19 mouse cellular contexts compared by ENCODE assay signal in the genomic region with DNA sequence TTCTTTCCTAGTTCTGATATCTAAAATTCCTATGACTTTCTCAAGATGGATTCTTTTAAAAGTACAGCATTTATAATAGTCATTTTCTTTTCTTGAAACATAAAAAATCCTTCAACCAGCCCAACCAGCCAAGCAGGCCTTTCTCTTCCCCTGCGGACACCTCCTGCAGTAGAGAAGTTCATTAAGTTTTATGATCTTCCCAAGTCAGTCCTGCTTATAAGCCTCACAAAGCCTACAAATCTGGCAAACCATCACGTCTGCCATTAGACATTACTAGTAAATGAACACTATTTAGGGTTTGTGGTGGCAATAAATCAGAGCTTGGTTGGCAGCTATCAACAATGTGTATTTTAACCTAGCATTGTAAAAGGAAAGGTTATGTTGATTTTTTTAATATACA. TPM values are rescaled to one million over a fixed set of nuclear protein-coding genes. Genes with fewer than 3 reads are reported as not detected.
DNase-seq lines count a peak whose midpoint lies in the region; ATAC-seq lines count a peak whose summit lies in the region.
"Had no signal": no experiment of that assay in that cellular context is flagged by ENCODE, and none has a peak within 500 bp of the region (broad histone marks: within the 10 kb centered on the region; RNA-seq: fewer than 3 reads in every experiment).

No protein-coding gene starts in this region.

- 0 out of 2 replicates have a peak overlapping the region, but pooled peaks have one; percentile 28 for H3K4me2 ChIP-seq in forebrain, embryonic 13.5 days
- H3K4me2 ChIP-seq in forebrain, embryonic 12.5 days = no peak overlapping the region
- peak overlapping the region; percentile 34 for H3K4me2 ChIP-seq in midbrain, embryonic 12.5 days (replicated peaks)
- no peak overlapping the region; the same call in 1 of the 2 replicates for H3K4me2 ChIP-seq in midbrain, embryonic 11.5 days
- peak overlapping the region; percentile 43 for H3K4me2 ChIP-seq in hindbrain, embryonic 16.5 days (ENCODE audit: low read length)
- H3K4me2 ChIP-seq in neural tube, embryonic 14.5 days (ENCODE audit: low read depth, low read length) = peak overlapping the region; percentile 33
- H3K4me2 ChIP-seq: embryonic facial prominence, embryonic 12.5 days; heart, embryonic 15.5 days; lung, embryonic 15.5 days had no signal

- ATAC-seq in forebrain, embryonic 13.5 days = no peak
- no peak for ATAC-seq in forebrain, embryonic 12.5 days (ENCODE audit: low FRiP score)
- ATAC-seq in midbrain, embryonic 12.5 days (ENCODE audit: low FRiP score, low read depth) = no peak
- ATAC-seq in midbrain, embryonic 11.5 days (ENCODE audit: low FRiP score) = no peak
- ATAC-seq in hindbrain, embryonic 16.5 days = no peak
- ATAC-seq in neural tube, embryonic 14.5 days (ENCODE audit: low read depth) = no peak
- ATAC-seq: intestine, postnatal 0 days had no signal

- 76% methylated on average over 2 of the region's 2 CpGs for WGBS in forebrain, embryonic 13.5 days
- WGBS in forebrain, embryonic 12.5 days = 77% methylated on average over 2 of the region's 2 CpGs
- 48% methylated on average over 2 of the region's 2 CpGs for WGBS in midbrain, embryonic 12.5 days
- 60% methylated on average over 2 of the region's 2 CpGs for WGBS in midbrain, embryonic 11.5 days
- WGBS in hindbrain, embryonic 16.5 days = 54% methylated on average over 2 of the region's 2 CpGs
- WGBS in neural tube, embryonic 14.5 days = 25% methylated on average over 2 of the region's 2 CpGs

- no peak overlapping the region for H3K9ac ChIP-seq in forebrain, embryonic 13.5 days
- H3K9ac ChIP-seq in forebrain, embryonic 12.5 days = no peak overlapping the region
- H3K9ac ChIP-seq in midbrain, embryonic 12.5 days (replicated peaks) = no peak overlapping the region
- no peak overlapping the region for H3K9ac ChIP-seq in midbrain, embryonic 11.5 days (ENCODE audit: low read length)
- H3K9ac ChIP-seq in hindbrain, embryonic 16.5 days (ENCODE audit: low read depth, low read length) = no peak overlapping the region
- no peak overlapping the region for H3K9ac ChIP-seq in neural tube, embryonic 14.5 days (replicated peaks; ENCODE audit: low read depth, low read length)
- H3K9ac ChIP-seq: embryonic facial prominence, embryonic 12.5 days; heart, embryonic 15.5 days; liver, embryonic 14.5 days; lung, embryonic 15.5 days had no signal

- H3K4me1 ChIP-seq in forebrain, embryonic 13.5 days = peaks cover 39% of the 10 kb centered on the region
- peaks cover 29% of the 10 kb centered on the region for H3K4me1 ChIP-seq in forebrain, embryonic 12.5 days
- peaks cover 30% of the 10 kb centered on the region for H3K4me1 ChIP-seq in midbrain, embryonic 12.5 days
- peaks cover 28% of the 10 kb centered on the region for H3K4me1 ChIP-seq in midbrain, embryonic 11.5 days (ENCODE audit: control insufficient read depth, insufficient read depth, low read length)
- H3K4me1 ChIP-seq in hindbrain, embryonic 16.5 days (ENCODE audit: control insufficient read depth, insufficient read depth, low read depth, low read length) = peaks cover 6% of the 10 kb centered on the region
- H3K4me1 ChIP-seq in neural tube, embryonic 14.5 days (ENCODE audit: control insufficient read depth, insufficient read depth, low read length) = peaks cover 14% of the 10 kb centered on the region; the same call in 1 of the 2 replicates

- H3K9me3 ChIP-seq in forebrain, embryonic 13.5 days (replicated peaks) = no peaks in the 10 kb centered on the region
- no peaks in the 10 kb centered on the region for H3K9me3 ChIP-seq in forebrain, embryonic 12.5 days
- no peaks in the 10 kb centered on the region for H3K9me3 ChIP-seq in midbrain, embryonic 12.5 days
- H3K9me3 ChIP-seq in midbrain, embryonic 11.5 days (ENCODE audit: control insufficient read depth, low read length) = no peaks in the 10 kb centered on the region
- no peaks in the 10 kb centered on the region for H3K9me3 ChIP-seq in hindbrain, embryonic 16.5 days (ENCODE audit: control insufficient read depth, low read length)
- H3K9me3 ChIP-seq in neural tube, embryonic 14.5 days (ENCODE audit: control insufficient read depth, low read length) = no peaks in the 10 kb centered on the region
- H3K9me3 ChIP-seq: embryonic facial prominence, embryonic 12.5 days; G1E; heart, embryonic 15.5 days; lung, embryonic 15.5 days had no signal

- intact Hi-C loops in left cerebral cortex, postnatal 14 days (cut with DNase I) = loop anchor here (10.0 kb wide), 1 partner anchor 112 kb away; no protein-coding TSS in a partner anchor

- DNase-seq in midbrain, embryonic 11.5 days (ENCODE audit: low spot score, missing footprints) = no peak
- no peak for DNase-seq in left cerebral cortex, postnatal 14 days (ENCODE audit: low spot score in 2 of 2)
- no peak for DNase-seq in retina, postnatal 1 day
- DNase-seq: cerebellum, adult 9-10 months; gastrocnemius, postnatal 14 days; lung, postnatal 4 days had no signal

- H3K4me3 ChIP-seq in forebrain, embryonic 13.5 days = no peak overlapping the region
- H3K4me3 ChIP-seq in forebrain, embryonic 12.5 days (replicated peaks) = no peak overlapping the region
- 0 out of 2 replicates have a peak overlapping the region, but pooled peaks have one; percentile 4 for H3K4me3 ChIP-seq in midbrain, embryonic 12.5 days
- H3K4me3 ChIP-seq in midbrain, embryonic 11.5 days (ENCODE audit: low read depth, low read length) = no peak overlapping the region
- peak overlapping the region; percentile 25 for H3K4me3 ChIP-seq in hindbrain, embryonic 16.5 days (ENCODE audit: low read length)
- H3K4me3 ChIP-seq in neural tube, embryonic 14.5 days (ENCODE audit: low read depth, low read length) = peak overlapping the region; percentile 7; the same call in 1 of the 2 replicates
- H3K4me3 ChIP-seq: embryonic facial prominence, embryonic 12.5 days; erythroblast, embryonic 14.5 days; heart, embryonic 15.5 days; lung, embryonic 15.5 days had no signal

- H3K27ac ChIP-seq in forebrain, embryonic 13.5 days = no peak overlapping the region
- no peak overlapping the region for H3K27ac ChIP-seq in forebrain, embryonic 12.5 days
- H3K27ac ChIP-seq in midbrain, embryonic 12.5 days (replicated peaks) = no peak overlapping the region
- no peak overlapping the region for H3K27ac ChIP-seq in midbrain, embryonic 11.5 days (ENCODE audit: low read depth, low read length)
- peak overlapping the region; percentile 46; the same call in 1 of the 2 replicates for H3K27ac ChIP-seq in hindbrain, embryonic 16.5 days (ENCODE audit: low read depth, low read length)
- no peak overlapping the region for H3K27ac ChIP-seq in neural tube, embryonic 14.5 days (ENCODE audit: low read depth, low read length)
- H3K27ac ChIP-seq: embryonic facial prominence, embryonic 12.5 days; heart, embryonic 15.5 days; kidney, postnatal 0 days; liver, embryonic 14.5 days; lung, embryonic 15.5 days had no signal

- H3K36me3 ChIP-seq in forebrain, embryonic 13.5 days (ENCODE audit: poor library complexity, severe bottlenecking) = no peaks in the 10 kb centered on the region
- no peaks in the 10 kb centered on the region for H3K36me3 ChIP-seq in forebrain, embryonic 12.5 days (replicated peaks)
- no peaks in the 10 kb centered on the region for H3K36me3 ChIP-seq in midbrain, embryonic 12.5 days
- H3K36me3 ChIP-seq in midbrain, embryonic 11.5 days (ENCODE audit: control insufficient read depth, insufficient read depth, low read length) = no peaks in the 10 kb centered on the region
- no peaks in the 10 kb centered on the region for H3K36me3 ChIP-seq in hindbrain, embryonic 16.5 days (ENCODE audit: control insufficient read depth, insufficient read depth, low read length)
- H3K36me3 ChIP-seq in neural tube, embryonic 14.5 days (ENCODE audit: control insufficient read depth, insufficient read depth, low read length) = no peaks in the 10 kb centered on the region
- H3K36me3 ChIP-seq: embryonic facial prominence, embryonic 12.5 days; heart, embryonic 15.5 days; lung, embryonic 15.5 days had no signal

- peaks cover 20% of the 10 kb centered on the region for H3K27me3 ChIP-seq in forebrain, embryonic 13.5 days
- H3K27me3 ChIP-seq in forebrain, embryonic 12.5 days = peaks cover 13% of the 10 kb centered on the region; the same call in 1 of the 2 replicates
- no peaks in the 10 kb centered on the region for H3K27me3 ChIP-seq in midbrain, embryonic 12.5 days
- peaks cover 2% of the 10 kb centered on the region; the same call in 1 of the 2 replicates for H3K27me3 ChIP-seq in midbrain, embryonic 11.5 days (ENCODE audit: control insufficient read depth, insufficient read depth, low read length)
- H3K27me3 ChIP-seq in hindbrain, embryonic 16.5 days (replicated peaks; ENCODE audit: control insufficient read depth, insufficient read depth, low read length) = no peaks in the 10 kb centered on the region
- H3K27me3 ChIP-seq in neural tube, embryonic 14.5 days (ENCODE audit: control insufficient read depth, insufficient read depth, low read length) = no peaks in the 10 kb centered on the region
- H3K27me3 ChIP-seq: embryonic facial prominence, embryonic 12.5 days; heart, embryonic 15.5 days; lung, embryonic 15.5 days had no signal

RNA-seq across cellular contexts. Expression of a gene that starts 5.9 kb away (rescaled TPM):
- 40.4 and 64.9 TPM in 2 replicates for polyA plus RNA-seq in forebrain, embryonic 13.5 days (2015; fragmentation: Nextera tagmentation; extraction: Ambion mirVana)
- polyA plus RNA-seq in forebrain, embryonic 12.5 days (2016; fragmentation: Nextera tagmentation; extraction: Ambion mirVana) = 59.1 and 61.0 TPM in 2 replicates
- polyA plus RNA-seq in midbrain, embryonic 12.5 days (2016; fragmentation: Nextera tagmentation; extraction: Ambion mirVana) = 76.6 and 79.3 TPM in 2 replicates
- 59.3 and 63.8 TPM in 2 replicates for polyA plus RNA-seq in midbrain, embryonic 11.5 days (2014; fragmentation: Nextera tagmentation; extraction: Ambion mirVana)
- polyA plus RNA-seq in hindbrain, embryonic 16.5 days (2015; fragmentation: Nextera tagmentation; extraction: Ambion mirVana) = 91.8 and 105 TPM in 2 replicates
- 157 and 177 TPM in 2 replicates for polyA plus RNA-seq in neural tube, embryonic 14.5 days (2014; fragmentation: Nextera tagmentation; extraction: Ambion mirVana)
- 10 to 100 TPM; 11.2 to 17.0 TPM for total RNA-seq in left cerebral cortex, postnatal 14 days (2021)

RNA-seq across cellular contexts. Expression of a gene that starts 39.5 kb away (rescaled TPM):
- 97.8 and 102 TPM in 2 replicates for polyA plus RNA-seq in forebrain, embryonic 13.5 days (2015; fragmentation: Nextera tagmentation; extraction: Ambion mirVana)
- 109 and 110 TPM in 2 replicates for polyA plus RNA-seq in forebrain, embryonic 12.5 days (2016; fragmentation: Nextera tagmentation; extraction: Ambion mirVana)
- polyA plus RNA-seq in midbrain, embryonic 12.5 days (2016; fragmentation: Nextera tagmentation; extraction: Ambion mirVana) = 111 and 112 TPM in 2 replicates
- 90.7 and 98.4 TPM in 2 replicates for polyA plus RNA-seq in midbrain, embryonic 11.5 days (2014; fragmentation: Nextera tagmentation; extraction: Ambion mirVana)
- polyA plus RNA-seq in hindbrain, embryonic 16.5 days (2015; fragmentation: Nextera tagmentation; extraction: Ambion mirVana) = 85.5 and 94.3 TPM in 2 replicates
- polyA plus RNA-seq in neural tube, embryonic 14.5 days (2014; fragmentation: Nextera tagmentation; extraction: Ambion mirVana) = 91.5 and 92.3 TPM in 2 replicates
- 10 to 100 TPM; 63.1 to 66.3 TPM for total RNA-seq in left cerebral cortex, postnatal 14 days (2021)

Comparison
In these comparisons a context has a peak if more than half of its experiments do, and no peak if none do; other contexts are left out.
1. H3K4me2 ChIP-seq: peak in forebrain, embryonic 13.5 days (single experiment), midbrain, embryonic 12.5 days (single experiment), hindbrain, embryonic 16.5 days (single experiment) and neural tube, embryonic 14.5 days (single experiment); none in forebrain, embryonic 12.5 days (single experiment) and midbrain, embryonic 11.5 days (single experiment).
2. H3K4me3 ChIP-seq: peak in midbrain, embryonic 12.5 days (single experiment), hindbrain, embryonic 16.5 days (single experiment) and neural tube, embryonic 14.5 days (single experiment); none in forebrain, embryonic 13.5 days (single experiment), forebrain, embryonic 12.5 days (single experiment) and midbrain, embryonic 11.5 days (single experiment).